Mouse (Mus musculus) G1E (cell line): ENCODE results near the gene Gm17304.

Experiments
- CTCF ChIP-seq: IDR thresholded peaks from 2 replicates; pipeline ENCODE4 v1.5.1; 2012; ENCODE audit warnings: low read depth, low read length, inconsistent platforms, mixed read lengths
- GATA1 ChIP-seq: IDR thresholded peaks from 2 replicates; pipeline ENCODE4 v1.6.1; 2012; ENCODE audit warnings: borderline replicate concordance, low read length, inconsistent platforms, mixed read lengths
- GATA2 ChIP-seq: IDR thresholded peaks from 2 replicates; pipeline ENCODE4 v1.6.1; 2012; ENCODE audit warnings: low read depth, low read length, inconsistent platforms, borderline replicate concordance
- POLR2AphosphoS5 ChIP-seq: IDR thresholded peaks from 2 replicates; pipeline ENCODE4 v1.6.1; 2012; ENCODE audit warnings: low read depth, low read length, inconsistent platforms; ENCODE audit not compliant: insufficient replicate concordance
- TAL1 ChIP-seq: conservative IDR thresholded peaks from 2 replicates; pipeline ENCODE4 v1.6.1; 2012; ENCODE audit warnings: low read depth, low read length, inconsistent platforms, mixed read lengths

DNA sequence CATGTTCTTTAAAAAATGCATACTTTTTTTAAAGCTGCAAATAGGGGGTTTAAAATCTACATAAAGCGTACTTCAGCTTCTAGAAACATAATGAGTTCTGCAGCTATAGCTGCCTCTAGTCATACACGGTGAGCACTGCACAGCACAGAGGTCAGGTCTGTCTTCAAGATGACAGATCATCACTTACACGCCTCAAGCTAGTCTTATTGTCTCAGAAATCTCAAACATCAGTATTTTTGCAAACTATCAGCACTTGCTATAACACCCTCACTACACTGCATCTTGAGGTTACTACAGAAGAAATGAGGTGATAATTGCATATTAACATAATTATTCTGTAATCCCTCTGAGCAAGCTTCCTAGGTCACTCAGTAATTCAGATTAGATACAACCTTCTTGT, 33.0 kb downstream of the Gm17304 start:
- TF ChIP-seq POLR2AphosphoS5: no peak
- no peak for TF ChIP-seq CTCF
- TF ChIP-seq TAL1: no peak
- TF ChIP-seq GATA1: no peak
- no peak for TF ChIP-seq GATA2
